Mouse (Mus musculus) heart, adult 2 months (tissue): ENCODE data around the gene Larp6.

ENCODE experiments used
- CTCF ChIP-seq: fragments of 200-600 bp; IDR thresholded peaks from 2 replicates; pipeline ENCODE4 v1.8.1; 2022; ENCODE audit warnings: antibody characterized with exemption, mild to moderate bottlenecking, moderate library complexity
- POLR2A ChIP-seq: fragments of 200-500 bp; IDR thresholded peaks from 2 replicates; pipeline ENCODE4 v1.6.1; 2011; ENCODE audit warnings: mild to moderate bottlenecking, low read depth, low read length, control low read depth; ENCODE audit not compliant: insufficient read depth

- peak; percentile 56 for TF ChIP-seq CTCF
- TF ChIP-seq POLR2A: no peak
Observed at GRCm38 (mm10) chr9:60715828-60716227, 3.0 kb downstream of the Larp6 start.
